Comparison of ENCODE assay signal across 8 mouse cellular contexts in the genomic region with DNA sequence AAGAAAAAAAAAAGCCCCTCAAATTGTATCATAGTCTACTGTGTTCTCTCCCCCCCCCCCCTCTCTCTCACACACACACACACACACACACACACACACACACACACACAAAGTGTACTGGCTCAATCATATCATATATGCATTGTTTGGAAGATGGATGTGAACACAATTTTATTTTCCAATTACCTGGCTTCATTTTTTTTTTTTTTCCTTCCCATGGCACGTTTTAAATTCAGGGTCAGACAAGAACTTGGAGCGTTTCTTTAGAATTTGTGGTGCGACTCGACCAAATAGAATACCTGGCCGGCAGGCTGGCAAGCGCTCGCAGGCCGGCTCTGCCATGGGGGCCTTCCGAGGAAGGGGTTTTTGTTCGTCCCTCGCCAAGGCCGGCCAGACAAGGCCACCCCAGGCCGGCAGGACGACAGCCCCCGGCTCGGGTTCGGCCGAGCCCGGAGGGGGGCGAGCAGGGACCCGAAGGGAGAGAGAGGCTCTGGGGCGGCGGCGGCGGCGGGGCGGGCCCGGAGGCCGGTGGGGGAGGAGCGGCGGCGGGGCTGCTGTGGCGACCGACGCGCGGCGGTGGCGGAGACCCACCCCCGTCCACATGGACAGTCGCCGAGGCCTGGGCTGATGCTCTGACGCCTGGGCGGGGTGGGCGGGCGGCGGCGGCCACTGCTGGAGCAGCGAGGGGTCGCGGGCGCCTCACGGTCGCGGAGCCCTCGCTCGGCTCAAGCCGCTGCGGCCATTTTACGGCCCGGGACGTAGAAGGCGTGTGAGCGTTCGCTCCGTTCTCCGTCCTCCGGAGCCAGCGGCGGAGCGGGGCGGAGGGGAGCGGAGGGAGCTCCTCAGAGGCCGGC. TPM values are rescaled to one million over a fixed set of nuclear protein-coding genes. Genes with fewer than 3 reads are reported as not detected.
DNase-seq lines count a peak whose midpoint lies in the region; ATAC-seq and TF ChIP-seq lines count a peak whose summit lies in the region.

A gene (plus strand): TSS at position 537 of the 854 bp plus-strand sequence.

- peak; percentile 91 for ATAC-seq in heart, embryonic 14.5 days (ENCODE audit: insufficient number of reproducible peaks, insufficient read depth, low FRiP score, low read depth)
- ATAC-seq in liver, embryonic 16.5 days (ENCODE audit: low read depth) = peak; percentile 87
- peak; percentile 92 for ATAC-seq in neural tube, embryonic 14.5 days (ENCODE audit: low read depth)

- H3K27ac ChIP-seq in forebrain, embryonic 10.5 days = peak within 1 kb of the TSS; percentile 100
- H3K27ac ChIP-seq in heart, embryonic 14.5 days (replicated peaks in 1 of 2; ENCODE audit: control insufficient read depth in 1 of 2, insufficient read depth in 1 of 2, low read depth in 2 of 2, low read length in 2 of 2) = peak within 1 kb of the TSS; percentile 97 to 99
- H3K27ac ChIP-seq in liver, embryonic 16.5 days (ENCODE audit: low read length) = peak within 1 kb of the TSS; percentile 92
- H3K27ac ChIP-seq in neural tube, embryonic 14.5 days (ENCODE audit: low read depth, low read length) = peak within 1 kb of the TSS; percentile 100

- peak within 1 kb of the TSS; percentile 97 for H3K9ac ChIP-seq in heart, embryonic 14.5 days (ENCODE audit: low read length)
- H3K9ac ChIP-seq in liver, embryonic 16.5 days (ENCODE audit: low read depth, low read length) = peak within 1 kb of the TSS; percentile 94
- H3K9ac ChIP-seq in neural tube, embryonic 14.5 days (replicated peaks; ENCODE audit: low read depth, low read length) = peak within 1 kb of the TSS; percentile 100

- H3K9me3 ChIP-seq in forebrain, embryonic 10.5 days = peaks cover 14% of the 10 kb centered on the region
- H3K9me3 ChIP-seq in heart, embryonic 14.5 days (ENCODE audit: control insufficient read depth, low read length) = peaks cover 7% of the 10 kb centered on the region; the same call in 1 of the 2 replicates
- H3K9me3 ChIP-seq in liver, embryonic 16.5 days (replicated peaks; ENCODE audit: control insufficient read depth, low read length) = no peaks in the 10 kb centered on the region; the same call in none of the 2 replicates
- H3K9me3 ChIP-seq in neural tube, embryonic 14.5 days (ENCODE audit: control insufficient read depth, low read length) = no peaks in the 10 kb centered on the region

- H3K36me3 ChIP-seq in forebrain, embryonic 10.5 days (replicated peaks) = 0 out of 2 replicates have a peak, but pooled peaks cover 5% of the 10 kb centered on the region
- no peaks in the 10 kb centered on the region for H3K36me3 ChIP-seq in heart, embryonic 14.5 days (ENCODE audit: control insufficient read depth, insufficient read depth, low read length)
- no peaks in the 10 kb centered on the region for H3K36me3 ChIP-seq in liver, embryonic 16.5 days (ENCODE audit: control insufficient read depth, insufficient read depth)
- no peaks in the 10 kb centered on the region for H3K36me3 ChIP-seq in neural tube, embryonic 14.5 days (ENCODE audit: control insufficient read depth, insufficient read depth, low read length)

- peak within 1 kb of the TSS; percentile 71 for H3K4me2 ChIP-seq in heart, embryonic 14.5 days (ENCODE audit: low read length)
- peak within 1 kb of the TSS; percentile 83 for H3K4me2 ChIP-seq in liver, embryonic 16.5 days (ENCODE audit: low read depth, low read length)
- H3K4me2 ChIP-seq in neural tube, embryonic 14.5 days (ENCODE audit: low read depth, low read length) = peak within 1 kb of the TSS; percentile 62

- TF ChIP-seq POLR2A in brain, embryonic 14.5 days (IDR thresholded peaks at IDR 0.05; ENCODE audit: borderline replicate concordance, extremely low read depth, insufficient read depth, insufficient read length, poor library complexity, severe bottlenecking) = peak; percentile 59

- peaks cover 17% of the 10 kb centered on the region for H3K4me1 ChIP-seq in forebrain, embryonic 10.5 days
- peaks cover 0 to 23% of the 10 kb centered on the region in 2 experiments; a peak in 3 of 4 replicates for H3K4me1 ChIP-seq in heart, embryonic 14.5 days (ENCODE audit: control insufficient read depth in 2 of 2, insufficient read depth in 2 of 2, low read length in 2 of 2)
- H3K4me1 ChIP-seq in liver, embryonic 16.5 days (ENCODE audit: control insufficient read depth, low read depth, low read length) = peaks cover 14% of the 10 kb centered on the region
- H3K4me1 ChIP-seq in neural tube, embryonic 14.5 days (ENCODE audit: control insufficient read depth, insufficient read depth, low read length) = peaks cover 15% of the 10 kb centered on the region

- H3K4me3 ChIP-seq in forebrain, embryonic 10.5 days = peak within 1 kb of the TSS; percentile 96
- peak within 1 kb of the TSS; percentile 66 to 98 for H3K4me3 ChIP-seq in heart, embryonic 14.5 days (ENCODE audit: control insufficient read depth in 1 of 2, insufficient read depth in 1 of 2, low read depth in 1 of 2, low read length in 2 of 2)
- peak within 1 kb of the TSS; percentile 95 for H3K4me3 ChIP-seq in liver, embryonic 16.5 days (ENCODE audit: low read depth, low read length)
- peak within 1 kb of the TSS; percentile 90 for H3K4me3 ChIP-seq in neural tube, embryonic 14.5 days (ENCODE audit: low read depth, low read length)

- under 1% methylated on average over 70 of the region's 74 CpGs for WGBS in forebrain, embryonic 10.5 days
- 2% methylated on average over 57 of the region's 74 CpGs for WGBS in heart, embryonic 14.5 days
- 0% methylated on average over 58 of the region's 74 CpGs for WGBS in liver, embryonic 16.5 days (ENCODE audit: insufficient replicate concordance)
- 2% methylated on average over 42 of the region's 74 CpGs for WGBS in neural tube, embryonic 14.5 days

- peak; percentile 30 to 53 for DNase-seq in CD8-positive naive resting alpha-beta T cell, adult 2 months (ENCODE audit: low read depth in 2 of 2, low spot score in 2 of 2)
- DNase-seq in brain, embryonic 14.5 days (ENCODE audit: low read depth) = peak; percentile 91
- peak; percentile 84 for DNase-seq in forebrain, embryonic 10.5 days (ENCODE audit: extremely low spot score, low spot score)
- DNase-seq in kidney, postnatal 10 days = peak; percentile 89
- peak; percentile 86 for DNase-seq in testis, postnatal 10 days (ENCODE audit: low spot score)

- TF ChIP-seq CTCF in brain, embryonic 14.5 days (IDR thresholded peaks at IDR 0.05; ENCODE audit: borderline replicate concordance, extremely low read depth, insufficient read depth, insufficient read length) = no peak

- no peaks in the 10 kb centered on the region for H3K27me3 ChIP-seq in forebrain, embryonic 10.5 days (ENCODE audit: poor library complexity, severe bottlenecking)
- no peaks in the 10 kb centered on the region for H3K27me3 ChIP-seq in heart, embryonic 14.5 days (ENCODE audit: control insufficient read depth, insufficient read depth, low read length)
- no peaks in the 10 kb centered on the region for H3K27me3 ChIP-seq in liver, embryonic 16.5 days (ENCODE audit: control insufficient read depth, insufficient read depth, low read depth, low read length)
- H3K27me3 ChIP-seq in neural tube, embryonic 14.5 days (ENCODE audit: control insufficient read depth, insufficient read depth, low read length) = no peaks in the 10 kb centered on the region

RNA-seq across cellular contexts. Expression of the gene that starts here (rescaled TPM):
- polyA plus RNA-seq in brain, embryonic 14.5 days (2012; rRNA removed) = 30.1 and 66.5 TPM in 2 replicates
- polyA plus RNA-seq in forebrain, embryonic 10.5 days (2016; fragmentation: Nextera tagmentation; extraction: Ambion mirVana) = 40.8 and 48.4 TPM in 2 replicates
- 51.7 and 52.3 TPM in 2 replicates for polyA plus RNA-seq in heart, embryonic 14.5 days (2014; fragmentation: Nextera tagmentation; extraction: Ambion mirVana)
- polyA plus RNA-seq in liver, embryonic 16.5 days (2015; fragmentation: Nextera tagmentation; extraction: Ambion mirVana) = 10.1 and 11.8 TPM in 2 replicates
- 65.3 and 70.6 TPM in 2 replicates for polyA plus RNA-seq in neural tube, embryonic 14.5 days (2014; fragmentation: Nextera tagmentation; extraction: Ambion mirVana)

Comparison
In these comparisons a context has a peak if more than half of its experiments do, and no peak if none do; other contexts are left out.
1. Peak in every context shown above with its lines: DNase-seq, ATAC-seq, H3K4me3 ChIP-seq and H3K27ac ChIP-seq.